ENCODE assay signal across 13 mouse cellular contexts in genomic region chr2:116913677-116914405, GRCm38 (mm10). TPM values are rescaled to one million over a fixed set of nuclear protein-coding genes. Genes with fewer than 3 reads are reported as not detected.
DNase-seq lines count a peak whose midpoint lies in the region; ATAC-seq and TF ChIP-seq lines count a peak whose summit lies in the region.
"Had no signal": no experiment of that assay in that cellular context is flagged by ENCODE, and none has a peak within 500 bp of the region (broad histone marks: within the 10 kb centered on the region; RNA-seq: fewer than 3 reads in every experiment).

No protein-coding gene starts in this region.

- no peaks in the 10 kb centered on the region for H3K79me2 ChIP-seq in macrophage (ENCODE audit: inconsistent target)

- no peak overlapping the region for H3K27ac ChIP-seq in forebrain, postnatal 0 days (ENCODE audit: low read depth, low read length)
- H3K27ac ChIP-seq in forebrain, embryonic 11.5 days (ENCODE audit: low read depth, low read length): no peak overlapping the region
- no peak overlapping the region for H3K27ac ChIP-seq in heart, embryonic 16.5 days (ENCODE audit: low read length)
- H3K27ac ChIP-seq in macrophage: peak overlapping the region; percentile 84
- no peak overlapping the region for H3K27ac ChIP-seq in neural tube, embryonic 15.5 days (replicated peaks)
- H3K27ac ChIP-seq: liver, embryonic 13.5 days had no signal

- H3K9ac ChIP-seq in forebrain, postnatal 0 days: no peak overlapping the region
- H3K9ac ChIP-seq in forebrain, embryonic 11.5 days (ENCODE audit: low read length): no peak overlapping the region
- H3K9ac ChIP-seq in heart, embryonic 16.5 days (ENCODE audit: low read length): no peak overlapping the region
- no peak overlapping the region for H3K9ac ChIP-seq in neural tube, embryonic 15.5 days (replicated peaks)
- H3K9ac ChIP-seq: liver, embryonic 13.5 days had no signal

- H3K27me3 ChIP-seq in forebrain, postnatal 0 days (ENCODE audit: insufficient read depth, low read length): no peaks in the 10 kb centered on the region
- H3K27me3 ChIP-seq in forebrain, embryonic 11.5 days (ENCODE audit: control insufficient read depth, insufficient read depth, low read length): no peaks in the 10 kb centered on the region
- H3K27me3 ChIP-seq in heart, embryonic 16.5 days (ENCODE audit: control insufficient read depth, insufficient read depth, low read length): no peaks in the 10 kb centered on the region
- no peaks in the 10 kb centered on the region for H3K27me3 ChIP-seq in neural tube, embryonic 15.5 days (replicated peaks)
- H3K27me3 ChIP-seq: liver, embryonic 13.5 days had no signal

- peak; percentile 42; the same call in 1 of the 2 replicates for ATAC-seq in forebrain, postnatal 0 days
- ATAC-seq in forebrain, embryonic 11.5 days (replicated peaks; ENCODE audit: low FRiP score): no peak
- no peak for ATAC-seq in heart, embryonic 16.5 days (replicated peaks; ENCODE audit: extremely low read depth, insufficient read depth, low FRiP score)
- no peak for ATAC-seq in neural tube, embryonic 15.5 days (ENCODE audit: low FRiP score)
- ATAC-seq: intestine, postnatal 0 days had no signal

- no peak overlapping the region for H3K4me2 ChIP-seq in forebrain, postnatal 0 days (ENCODE audit: low read depth)
- H3K4me2 ChIP-seq in forebrain, embryonic 11.5 days (ENCODE audit: low read depth, low read length, severe bottlenecking): no peak overlapping the region
- H3K4me2 ChIP-seq in heart, embryonic 16.5 days (ENCODE audit: low read depth, low read length): peak overlapping the region; percentile 33
- no peak overlapping the region for H3K4me2 ChIP-seq in neural tube, embryonic 15.5 days
- H3K4me2 ChIP-seq: liver, embryonic 13.5 days had no signal

- no peaks in the 10 kb centered on the region for H3K4me1 ChIP-seq in forebrain, postnatal 0 days (ENCODE audit: insufficient read depth)
- no peaks in the 10 kb centered on the region for H3K4me1 ChIP-seq in forebrain, embryonic 11.5 days (replicated peaks; ENCODE audit: control insufficient read depth, insufficient read depth, low read length)
- H3K4me1 ChIP-seq in heart, embryonic 16.5 days (ENCODE audit: control insufficient read depth, insufficient read depth, low read length): no peaks in the 10 kb centered on the region
- H3K4me1 ChIP-seq in neural tube, embryonic 15.5 days: no peaks in the 10 kb centered on the region
- H3K4me1 ChIP-seq: liver, embryonic 13.5 days had no signal

- 88% methylated on average over 20 of the region's 20 CpGs for WGBS in forebrain, postnatal 0 days
- WGBS in forebrain, embryonic 11.5 days: 90% methylated on average over 20 of the region's 20 CpGs
- 66% methylated on average over 20 of the region's 20 CpGs for WGBS in heart, embryonic 16.5 days
- 65% methylated on average over 20 of the region's 20 CpGs for WGBS in macrophage (ENCODE audit: missing documents)
- WGBS in neural tube, embryonic 15.5 days: 86% methylated on average over 20 of the region's 20 CpGs

- H3K4me3 ChIP-seq in forebrain, postnatal 0 days (ENCODE audit: low read depth, low read length): no peak overlapping the region
- no peak overlapping the region for H3K4me3 ChIP-seq in forebrain, embryonic 11.5 days (ENCODE audit: low read depth, low read length)
- no peak overlapping the region for H3K4me3 ChIP-seq in heart, embryonic 16.5 days (ENCODE audit: low read length)
- H3K4me3 ChIP-seq in macrophage (ENCODE audit: inconsistent target): no peak overlapping the region
- no peak overlapping the region for H3K4me3 ChIP-seq in neural tube, embryonic 15.5 days (replicated peaks)
- H3K4me3 ChIP-seq: liver, embryonic 13.5 days had no signal

- TF ChIP-seq CTCF in forebrain, postnatal 0 days (IDR thresholded peaks at IDR 0.05; ENCODE audit: low read depth): no peak

- no peaks in the 10 kb centered on the region for H3K9me3 ChIP-seq in forebrain, postnatal 0 days (ENCODE audit: low read length)
- no peaks in the 10 kb centered on the region for H3K9me3 ChIP-seq in forebrain, embryonic 11.5 days (ENCODE audit: control insufficient read depth, low read length)
- H3K9me3 ChIP-seq in heart, embryonic 16.5 days (replicated peaks; ENCODE audit: control insufficient read depth, low read length): no peaks in the 10 kb centered on the region
- no peaks in the 10 kb centered on the region for H3K9me3 ChIP-seq in neural tube, embryonic 15.5 days (replicated peaks)
- H3K9me3 ChIP-seq: liver, embryonic 13.5 days had no signal

- no peaks in the 10 kb centered on the region for H3K36me3 ChIP-seq in forebrain, postnatal 0 days (ENCODE audit: insufficient read depth)
- H3K36me3 ChIP-seq in forebrain, embryonic 11.5 days (ENCODE audit: control insufficient read depth, insufficient read depth, low read length): no peaks in the 10 kb centered on the region
- no peaks in the 10 kb centered on the region for H3K36me3 ChIP-seq in heart, embryonic 16.5 days (ENCODE audit: control insufficient read depth, insufficient read depth)
- H3K36me3 ChIP-seq in macrophage (ENCODE audit: inconsistent target): no peaks in the 10 kb centered on the region
- H3K36me3 ChIP-seq in neural tube, embryonic 15.5 days: no peaks in the 10 kb centered on the region
- H3K36me3 ChIP-seq: liver, embryonic 13.5 days had no signal

- DNase-seq in forebrain, postnatal 0 days: no peak
- no peak for DNase-seq in forebrain, embryonic 11.5 days (ENCODE audit: low spot score)
- DNase-seq in NIH3T3 (ENCODE audit: low read depth): peak; percentile 43
- no peak for DNase-seq in cerebellum, postnatal 36 days
- no peak for DNase-seq in retina, postnatal 1 day
- DNase-seq: liver, embryonic 13.5 days; spleen, adult 18-20 months had no signal

RNA-seq across cellular contexts. Expression of gene Tmco5, which starts 35.4 kb away (rescaled TPM):
- not detected in 2 replicates for total RNA-seq in forebrain, postnatal 0 days (2014; rRNA removed)
- polyA plus RNA-seq in forebrain, postnatal 0 days (2015; fragmentation: Nextera tagmentation; extraction: Ambion mirVana): 0.20 and 0.21 TPM in 2 replicates
- not detected in 2 replicates for polyA plus RNA-seq in forebrain, embryonic 11.5 days (2014; fragmentation: Nextera tagmentation; extraction: Ambion mirVana)
- polyA plus RNA-seq in heart, embryonic 16.5 days (2015; fragmentation: Nextera tagmentation; extraction: Ambion mirVana): not detected in 2 replicates
- not detected for total RNA-seq in macrophage (2018; cell fraction: chromatin; rRNA removed)
- not detected for total RNA-seq in macrophage (2018; cell fraction: cytosol; rRNA removed)
- not detected for total RNA-seq in macrophage (2018; cell fraction: nucleus; rRNA removed)
- polyA plus RNA-seq in macrophage (2018): not detected in 3 replicates
- polyA plus RNA-seq in neural tube, embryonic 15.5 days (2015; fragmentation: Nextera tagmentation; extraction: Ambion mirVana): not detected in 2 replicates
- total RNA-seq: common myeloid progenitor, adult 5-6 weeks; gastrocnemius, adult 18-20 months had no signal
- polyA plus RNA-seq: intestine, postnatal 0 days; liver, embryonic 13.5 days had no signal
